Mouse (Mus musculus): ENCODE data around the gene Zfp449. TPM values are rescaled to one million over a fixed set of nuclear protein-coding genes. Genes with fewer than 3 reads are reported as not detected.

Zfp449 gene
- polyA plus RNA-seq, 1 experiment from 2014 or later = 3.6 TPM

Other genes starting within 250 kb of the Zfp449 start
- gene 3830403N18Rik, start 209.8 kb upstream of the Zfp449 start, polyA plus RNA-seq (2018) = 1.3 to 3.3 TPM (median 3.2 TPM) in 3 replicates
- not detected in 3 replicates for gene Gm773, start 133.5 kb upstream of the Zfp449 start, polyA plus RNA-seq (2018)
- gene Smim10l2a, start 28.2 kb downstream of the Zfp449 start, polyA plus RNA-seq (2018) = 0.39 to 0.54 TPM (median 0.40 TPM) in 3 replicates
- gene Gm2174, start 101.6 kb downstream of the Zfp449 start, polyA plus RNA-seq (2018) = 1.2 to 1.3 TPM in 2 of 3 replicates, not detected in the other
- gene Ints6l, start 108.5 kb downstream of the Zfp449 start, polyA plus RNA-seq (2018) = 31.9 to 44.9 TPM (median 33.0 TPM) in 3 replicates
- gene Gm10477, start 178.3 kb downstream of the Zfp449 start, polyA plus RNA-seq (2018) = not detected in 3 replicates
- gene Gm648, start 203.2 kb downstream of the Zfp449 start, polyA plus RNA-seq (2018) = not detected in 3 replicates

Measured in macrophage (primary cell).